Mouse (Mus musculus): ENCODE data around the gene Fkbp6. TPM values are rescaled to one million over a fixed set of nuclear protein-coding genes. Genes with fewer than 3 reads are reported as not detected.

Gene Fkbp6
- polyA plus RNA-seq, 1 experiment from 2014 or later: not detected

DNA sequence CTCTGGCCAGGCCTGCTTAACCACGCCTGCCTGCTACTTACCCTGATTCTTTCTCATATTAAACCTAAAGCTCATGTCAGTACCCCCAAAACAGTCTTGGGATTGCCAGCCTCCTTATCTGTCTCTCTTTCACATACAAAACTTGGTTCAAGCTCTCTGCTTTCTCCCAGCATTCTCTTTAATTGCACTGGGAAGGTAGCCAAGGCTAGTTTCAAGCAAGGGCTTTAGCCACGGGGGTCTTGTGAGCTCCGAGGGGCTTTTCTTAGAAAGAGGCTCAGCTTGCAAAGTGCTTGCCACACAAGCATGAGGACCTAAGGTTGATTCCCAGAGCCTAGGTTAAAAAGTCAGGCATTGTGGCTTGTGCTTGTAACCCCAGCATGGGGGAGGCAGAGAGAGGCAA, 64.6 kb downstream of the Fkbp6 start:
- 79% methylated on average over 3 of the region's 3 CpGs for WGBS
- ATAC-seq (ENCODE audit: insufficient number of reproducible peaks, insufficient read depth, low FRiP score, low read depth): no peak
- Histone ChIP-seq H3K9ac (replicated peaks; ENCODE audit: low read depth, low read length) (no peak overlapping the region), H3K4me3 (ENCODE audit: low read depth, low read length) (no peak overlapping the region), H3K4me1 (ENCODE audit: control insufficient read depth, insufficient read depth, low read length) (no peaks in the 10 kb centered on the region), H3K4me2 (replicated peaks; ENCODE audit: low read depth, low read length) (no peak overlapping the region), H3K27me3 (ENCODE audit: control insufficient read depth, insufficient read depth, low read length) (no peaks in the 10 kb centered on the region), H3K9me3 (ENCODE audit: control insufficient read depth, low read depth, low read length) (no peaks in the 10 kb centered on the region), H3K27ac (ENCODE audit: low read length) (no peak overlapping the region), H3K36me3 (ENCODE audit: control insufficient read depth, insufficient read depth, low read length) (no peaks in the 10 kb centered on the region)

DNA sequence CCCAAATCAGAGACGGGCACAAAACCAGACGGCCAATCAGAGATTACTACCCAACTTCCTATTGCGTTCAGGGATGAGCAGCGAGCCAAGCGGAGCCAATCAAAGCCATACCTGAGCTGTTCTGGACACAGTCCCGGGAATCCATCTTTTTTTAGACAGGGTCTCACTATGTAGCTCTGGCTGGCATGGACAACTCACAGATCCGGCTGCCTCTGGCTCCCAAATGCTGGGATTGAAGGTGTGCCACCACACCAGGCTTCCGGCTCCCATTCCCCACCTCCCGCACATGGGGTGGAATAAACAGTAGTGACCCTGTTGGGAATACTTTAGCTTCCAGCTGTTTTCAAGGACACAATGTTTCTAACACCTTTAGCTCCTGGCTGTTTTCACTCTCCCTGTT, 69.6 kb downstream of the Fkbp6 start:
- no peaks in the 10 kb centered on the region for H3K4me1 ChIP-seq (ENCODE audit: control insufficient read depth, insufficient read depth, low read length)
- no peak for ATAC-seq (ENCODE audit: insufficient number of reproducible peaks, insufficient read depth, low FRiP score, low read depth)

DNA sequence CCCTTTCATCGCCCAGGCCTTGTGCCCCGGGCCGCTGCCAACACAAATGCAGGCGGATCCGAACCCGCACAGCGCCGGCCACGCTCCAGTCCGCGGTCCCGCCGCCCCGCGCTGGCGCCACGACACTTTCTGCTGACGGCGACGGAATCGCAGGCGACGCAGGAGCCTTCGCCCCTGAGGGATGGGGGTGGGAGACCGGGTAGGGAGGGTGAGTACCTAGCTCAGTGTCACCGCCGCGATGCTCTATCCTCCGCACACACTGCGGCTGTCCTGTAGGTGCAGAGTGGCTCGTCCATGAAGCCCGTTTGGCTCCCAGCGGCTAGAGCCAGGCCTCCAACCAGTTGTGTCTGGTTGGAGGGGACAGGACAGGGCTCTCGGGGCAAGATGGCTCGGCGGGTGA, 73.2 kb downstream of the Fkbp6 start:
- H3K9ac ChIP-seq (replicated peaks; ENCODE audit: low read depth, low read length): no peak overlapping the region

More for the DNA sequence above, 69.6 kb downstream of the Fkbp6 start:
- H3K4me3 ChIP-seq (ENCODE audit: low read depth, low read length): no peak overlapping the region
- no peaks in the 10 kb centered on the region for H3K9me3 ChIP-seq (ENCODE audit: control insufficient read depth, low read depth, low read length)
- no peak overlapping the region for H3K4me2 ChIP-seq (replicated peaks; ENCODE audit: low read depth, low read length)
- no peaks in the 10 kb centered on the region; the same call in 1 of the 2 replicates for H3K27me3 ChIP-seq (ENCODE audit: control insufficient read depth, insufficient read depth, low read length)
- 63% methylated on average over 9 of the region's 9 CpGs for WGBS
- no peak overlapping the region for H3K9ac ChIP-seq (replicated peaks; ENCODE audit: low read depth, low read length)
- H3K27ac ChIP-seq (ENCODE audit: low read length): no peak overlapping the region
- no peaks in the 10 kb centered on the region for H3K36me3 ChIP-seq (ENCODE audit: control insufficient read depth, insufficient read depth, low read length)

DNA sequence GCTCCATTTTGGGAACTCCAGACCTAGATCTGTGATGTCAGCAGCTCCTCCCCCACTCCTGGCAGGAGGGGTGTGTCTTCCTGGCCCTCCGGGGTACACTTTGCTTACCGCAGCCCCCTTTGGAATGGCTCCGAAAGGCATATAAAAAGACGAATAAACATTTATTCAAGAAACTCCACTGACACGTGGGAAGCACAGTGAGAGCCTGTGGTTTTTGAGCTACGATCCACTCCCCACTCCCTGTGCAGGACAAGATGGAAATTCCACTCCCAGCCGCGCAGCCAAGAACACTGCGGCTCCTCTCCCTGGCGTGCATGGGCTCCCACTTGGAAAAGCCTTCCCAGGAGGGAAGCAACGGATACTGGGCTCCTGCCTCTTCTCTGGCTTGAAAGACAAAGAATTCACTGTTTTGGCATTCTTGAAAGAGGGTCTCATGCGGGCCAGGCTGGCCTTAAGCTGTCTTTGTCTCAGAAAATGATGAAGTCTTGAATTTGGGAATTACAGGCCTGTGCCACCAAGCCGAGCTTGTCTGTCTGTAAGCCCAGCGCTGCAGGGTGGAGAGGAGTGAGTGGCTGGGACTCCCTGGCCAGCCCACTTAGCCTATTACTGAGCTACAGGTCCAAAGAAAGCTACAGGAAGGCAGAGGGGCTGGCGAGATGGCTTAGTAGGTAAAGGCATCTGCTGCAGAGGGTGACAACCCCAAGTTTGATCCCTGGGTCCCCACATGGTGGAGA, 75.0 kb downstream of the Fkbp6 start:
- H3K4me2 ChIP-seq (replicated peaks; ENCODE audit: low read depth, low read length): peak overlapping the region; percentile 21
- no peak; the same call in 1 of the 2 replicates for ATAC-seq (ENCODE audit: insufficient number of reproducible peaks, insufficient read depth, low FRiP score, low read depth)
- H3K9me3 ChIP-seq (ENCODE audit: control insufficient read depth, low read depth, low read length): no peaks in the 10 kb centered on the region
- no peaks in the 10 kb centered on the region; the same call in 1 of the 2 replicates for H3K27me3 ChIP-seq (ENCODE audit: control insufficient read depth, insufficient read depth, low read length)
- no peak overlapping the region for H3K9ac ChIP-seq (replicated peaks; ENCODE audit: low read depth, low read length)
- peak overlapping the region; percentile 62; the same call in 1 of the 2 replicates for H3K27ac ChIP-seq (ENCODE audit: low read length)
- H3K36me3 ChIP-seq (ENCODE audit: control insufficient read depth, insufficient read depth, low read length): no peaks in the 10 kb centered on the region
- 22% methylated on average over 15 of the region's 15 CpGs for WGBS
- no peaks in the 10 kb centered on the region for H3K4me1 ChIP-seq (ENCODE audit: control insufficient read depth, insufficient read depth, low read length)
- H3K4me3 ChIP-seq (ENCODE audit: low read depth, low read length): no peak overlapping the region

More for the DNA sequence above, 73.2 kb downstream of the Fkbp6 start:
- Histone ChIP-seq H3K36me3 (ENCODE audit: control insufficient read depth, insufficient read depth, low read length) (no peaks in the 10 kb centered on the region), H3K9me3 (ENCODE audit: control insufficient read depth, low read depth, low read length) (no peaks in the 10 kb centered on the region), H3K4me3 (ENCODE audit: low read depth, low read length) (peak overlapping the region; percentile 5), H3K27ac (ENCODE audit: low read length) (no peak overlapping the region), H3K4me1 (ENCODE audit: control insufficient read depth, insufficient read depth, low read length) (no peaks in the 10 kb centered on the region), H3K27me3 (ENCODE audit: control insufficient read depth, insufficient read depth, low read length) (no peaks in the 10 kb centered on the region; the same call in 1 of the 2 replicates), H3K4me2 (replicated peaks; ENCODE audit: low read depth, low read length) (peak overlapping the region; percentile 28)
- 5% methylated on average over 36 of the region's 36 CpGs for whole genome bisulfite sequencing
- ATAC-seq (ENCODE audit: insufficient number of reproducible peaks, insufficient read depth, low FRiP score, low read depth): no peak

DNA sequence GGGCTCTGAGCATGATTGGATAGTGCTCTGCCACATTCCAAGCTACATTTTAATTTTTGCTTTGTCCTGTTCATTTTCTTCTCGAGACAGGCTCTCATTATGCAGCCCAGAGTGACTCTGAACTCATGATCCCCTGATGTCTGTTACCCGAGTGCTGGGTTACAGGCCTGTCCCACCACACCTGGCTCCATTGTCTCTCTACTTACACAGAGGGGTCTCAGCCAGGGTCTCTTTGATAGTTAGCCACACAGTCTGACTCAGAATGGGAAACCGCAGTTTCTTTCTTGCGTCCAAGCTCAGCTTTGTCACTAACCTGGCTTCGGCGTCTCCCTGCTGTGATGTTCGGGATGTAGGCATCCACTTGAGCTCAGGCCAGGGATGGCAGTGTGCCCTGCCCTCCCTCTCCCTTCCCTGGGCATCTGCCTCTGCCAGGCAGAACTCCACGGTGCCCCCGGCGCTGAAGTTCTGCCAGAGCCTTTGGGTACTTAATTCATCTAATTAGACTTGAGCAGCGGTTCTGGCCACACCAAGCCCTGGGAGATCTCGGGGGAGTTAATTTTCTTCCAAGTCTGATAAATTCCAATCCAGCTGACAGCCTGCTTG, 78.2 kb downstream of the Fkbp6 start:
- Histone ChIP-seq H3K9ac (replicated peaks; ENCODE audit: low read depth, low read length) (no peak overlapping the region), H3K4me2 (replicated peaks; ENCODE audit: low read depth, low read length) (no peak overlapping the region), H3K9me3 (ENCODE audit: control insufficient read depth, low read depth, low read length) (no peaks in the 10 kb centered on the region), H3K27ac (ENCODE audit: low read length) (no peak overlapping the region), H3K27me3 (ENCODE audit: control insufficient read depth, insufficient read depth, low read length) (no peaks in the 10 kb centered on the region; the same call in 1 of the 2 replicates), H3K4me1 (ENCODE audit: control insufficient read depth, insufficient read depth, low read length) (no peaks in the 10 kb centered on the region), H3K36me3 (ENCODE audit: control insufficient read depth, insufficient read depth, low read length) (no peaks in the 10 kb centered on the region), H3K4me3 (ENCODE audit: low read depth, low read length) (no peak overlapping the region)
- no peak for ATAC-seq (ENCODE audit: insufficient number of reproducible peaks, insufficient read depth, low FRiP score, low read depth)
- 75% methylated on average over 12 of the region's 12 CpGs for WGBS

DNA sequence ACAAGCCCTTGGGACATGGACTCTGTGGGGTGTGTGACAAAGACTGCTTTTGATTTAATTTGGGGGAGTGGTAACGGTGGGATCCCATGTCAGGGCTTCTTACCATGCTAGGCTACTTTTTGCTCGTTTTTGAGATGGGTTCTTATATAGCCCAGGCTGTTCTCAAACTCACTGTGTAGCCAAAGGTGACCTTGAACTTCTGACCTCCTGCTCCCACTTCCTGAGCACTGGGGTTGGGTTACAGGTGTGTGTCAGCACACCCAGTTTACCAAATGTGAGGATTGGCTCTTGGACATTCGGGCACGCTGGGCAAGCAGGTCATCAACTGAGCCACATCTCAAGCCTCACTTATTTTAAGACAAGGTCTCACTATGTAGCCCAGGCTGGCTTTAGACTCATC, 79.5 kb downstream of the Fkbp6 start:
- ATAC-seq (ENCODE audit: insufficient number of reproducible peaks, insufficient read depth, low FRiP score, low read depth): no peak

DNA sequence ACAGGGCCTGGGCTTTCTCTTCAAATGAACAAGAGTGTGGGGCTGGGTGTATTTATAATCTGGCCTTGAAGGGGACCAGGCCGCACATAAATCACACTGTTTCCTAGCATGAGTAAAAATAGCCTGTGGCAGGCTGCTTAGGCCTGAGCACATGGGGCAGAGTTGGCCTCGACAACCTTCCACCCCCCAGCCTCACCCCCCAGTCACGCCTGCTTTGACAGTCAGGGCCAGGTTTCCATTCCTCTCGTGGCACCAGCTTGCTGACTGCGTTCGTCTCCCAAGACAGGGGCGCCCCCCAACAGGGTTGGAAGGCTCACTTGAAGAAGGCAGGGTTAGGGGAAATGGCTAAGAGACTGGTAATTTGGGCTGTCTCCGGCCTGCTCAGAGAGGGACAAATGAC, 80.4 kb downstream of the Fkbp6 start:
- Histone ChIP-seq H3K4me2 (replicated peaks; ENCODE audit: low read depth, low read length) (no peak overlapping the region), H3K9ac (replicated peaks; ENCODE audit: low read depth, low read length) (no peak overlapping the region), H3K27ac (ENCODE audit: low read length) (no peak overlapping the region), H3K4me3 (ENCODE audit: low read depth, low read length) (no peak overlapping the region), H3K36me3 (ENCODE audit: control insufficient read depth, insufficient read depth, low read length) (no peaks in the 10 kb centered on the region), H3K4me1 (ENCODE audit: control insufficient read depth, insufficient read depth, low read length) (0 out of 2 replicates have a peak, but pooled peaks cover 2% of the 10 kb centered on the region), H3K9me3 (ENCODE audit: control insufficient read depth, low read depth, low read length) (no peaks in the 10 kb centered on the region), H3K27me3 (ENCODE audit: control insufficient read depth, insufficient read depth, low read length) (no peaks in the 10 kb centered on the region)
- ATAC-seq (ENCODE audit: insufficient number of reproducible peaks, insufficient read depth, low FRiP score, low read depth): no peak
- WGBS: 70% methylated on average over 8 of the region's 8 CpGs

More for the DNA sequence above, 79.5 kb downstream of the Fkbp6 start:
- 77% methylated on average over 4 of the region's 4 CpGs for WGBS
- Histone ChIP-seq H3K27ac (ENCODE audit: low read length) (no peak overlapping the region), H3K9ac (replicated peaks; ENCODE audit: low read depth, low read length) (no peak overlapping the region), H3K4me3 (ENCODE audit: low read depth, low read length) (no peak overlapping the region), H3K27me3 (ENCODE audit: control insufficient read depth, insufficient read depth, low read length) (no peaks in the 10 kb centered on the region), H3K4me1 (ENCODE audit: control insufficient read depth, insufficient read depth, low read length) (no peaks in the 10 kb centered on the region), H3K9me3 (ENCODE audit: control insufficient read depth, low read depth, low read length) (no peaks in the 10 kb centered on the region), H3K4me2 (replicated peaks; ENCODE audit: low read depth, low read length) (no peak overlapping the region), H3K36me3 (ENCODE audit: control insufficient read depth, insufficient read depth, low read length) (no peaks in the 10 kb centered on the region)

DNA sequence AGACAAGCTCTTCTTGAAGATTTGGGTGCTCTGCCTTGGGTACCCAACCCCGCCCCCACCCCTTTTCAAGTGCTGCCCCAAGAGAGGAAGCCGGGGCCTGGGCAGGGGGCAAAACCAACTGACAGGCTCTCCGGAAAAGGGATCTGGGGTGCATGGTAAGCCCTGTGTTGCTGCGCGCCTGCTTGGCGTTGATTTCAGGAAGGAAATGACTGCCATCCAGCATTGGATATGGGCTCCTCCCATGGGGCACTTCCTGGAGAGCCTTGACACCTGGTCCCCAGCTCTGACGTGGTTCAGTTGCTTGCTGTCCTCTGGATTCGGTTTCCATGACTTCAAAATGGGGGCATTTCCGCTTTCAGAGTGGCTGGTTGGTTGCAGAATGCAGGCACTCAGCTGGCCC, 85.3 kb downstream of the Fkbp6 start:
- no peaks in the 10 kb centered on the region for H3K27me3 ChIP-seq (ENCODE audit: control insufficient read depth, insufficient read depth, low read length)
- peaks cover 10% of the 10 kb centered on the region; the same call in 1 of the 2 replicates for H3K4me1 ChIP-seq (ENCODE audit: control insufficient read depth, insufficient read depth, low read length)
- no peak overlapping the region for H3K4me3 ChIP-seq (ENCODE audit: low read depth, low read length)
- no peak; the same call in 1 of the 2 replicates for ATAC-seq (ENCODE audit: insufficient number of reproducible peaks, insufficient read depth, low FRiP score, low read depth)
- H3K4me2 ChIP-seq (replicated peaks; ENCODE audit: low read depth, low read length): no peak overlapping the region; the same call in 1 of the 2 replicates
- H3K36me3 ChIP-seq (ENCODE audit: control insufficient read depth, insufficient read depth, low read length): no peaks in the 10 kb centered on the region
- 28% methylated on average over 9 of the region's 9 CpGs for WGBS
- H3K27ac ChIP-seq (ENCODE audit: low read length): peak overlapping the region; percentile 18; the same call in 1 of the 2 replicates
- no peak overlapping the region for H3K9ac ChIP-seq (replicated peaks; ENCODE audit: low read depth, low read length)
- H3K9me3 ChIP-seq (ENCODE audit: control insufficient read depth, low read depth, low read length): no peaks in the 10 kb centered on the region

Data from stomach, embryonic 14.5 days (tissue).